Mouse (Mus musculus): Measurements from ENCODE around the gene Mxd3.
A peak's percentile ranks its signal among the peaks of the same experiment; 100 is the strongest.

Gene Mxd3

DNA sequence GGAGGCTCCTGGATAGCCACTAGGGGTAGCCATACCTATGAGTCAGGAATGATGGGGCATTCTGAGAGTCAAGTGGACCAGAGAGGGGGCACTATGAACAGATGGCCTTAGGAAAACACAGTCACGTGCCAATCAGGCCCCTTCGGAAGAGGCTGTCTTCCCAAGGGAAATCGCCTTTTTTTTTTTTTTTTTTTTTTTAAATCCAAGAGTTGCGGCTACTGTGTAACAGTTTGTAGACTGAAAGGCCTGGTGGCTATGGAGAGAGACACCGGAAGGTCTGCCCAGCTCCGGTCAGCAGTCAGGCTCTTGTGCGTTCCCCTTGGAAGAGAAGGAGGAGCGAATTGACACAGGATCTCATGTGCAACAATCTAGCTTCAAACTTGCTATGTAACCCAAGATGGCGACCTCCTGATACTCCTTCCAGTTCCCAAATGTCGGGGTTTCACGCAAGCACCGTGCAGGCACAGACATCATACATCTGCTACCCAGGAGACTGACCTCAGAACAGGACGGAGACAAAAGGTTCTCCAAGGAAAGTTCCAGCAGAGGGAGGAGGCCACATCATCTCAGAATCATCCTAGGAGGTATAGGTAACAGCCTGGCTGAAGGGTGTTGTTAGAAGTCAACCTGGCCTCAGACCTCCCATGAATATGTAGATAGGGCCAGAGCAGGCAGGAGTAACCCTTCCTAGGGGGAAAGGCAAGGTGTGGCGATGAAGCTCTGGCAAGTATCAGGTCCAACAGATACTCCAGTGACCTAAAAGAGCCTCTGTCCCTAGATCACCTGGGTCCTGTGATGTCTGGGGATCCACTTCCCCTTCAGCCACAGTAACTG, 1.2 kb upstream of the Mxd3 start:
- no peak for DNase-seq (ENCODE audit: low read depth)

DNA sequence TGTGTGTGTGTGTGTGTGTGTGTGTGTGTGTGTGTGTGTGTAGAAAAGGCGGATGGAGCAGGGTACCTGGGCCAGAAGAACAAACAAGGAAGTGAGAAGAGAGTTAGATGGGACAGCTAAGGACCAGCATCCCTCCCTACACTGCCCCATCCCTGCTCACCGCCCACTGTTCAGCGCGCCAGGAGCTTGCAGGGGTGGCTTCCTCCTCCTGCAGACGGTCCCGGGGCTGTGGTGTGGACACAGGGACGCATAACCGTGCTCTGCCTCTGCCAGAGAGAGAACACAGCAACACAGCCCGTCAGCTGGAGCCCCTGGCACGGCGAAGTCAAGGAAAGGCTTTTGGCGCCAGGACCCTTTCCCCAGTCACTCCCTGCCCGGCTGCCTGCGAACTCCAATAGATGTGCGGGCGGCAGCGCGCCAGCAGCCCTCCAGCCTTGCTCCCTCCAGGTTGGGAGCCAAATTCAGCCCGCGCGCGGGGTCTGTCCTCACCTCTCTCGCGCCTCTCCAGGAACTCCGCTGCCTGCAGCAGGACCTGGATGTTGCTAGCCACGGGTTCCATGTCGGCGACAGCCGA, 427 bp downstream of the Mxd3 start:
- no peak for DNase-seq (ENCODE audit: low read depth)

DNA sequence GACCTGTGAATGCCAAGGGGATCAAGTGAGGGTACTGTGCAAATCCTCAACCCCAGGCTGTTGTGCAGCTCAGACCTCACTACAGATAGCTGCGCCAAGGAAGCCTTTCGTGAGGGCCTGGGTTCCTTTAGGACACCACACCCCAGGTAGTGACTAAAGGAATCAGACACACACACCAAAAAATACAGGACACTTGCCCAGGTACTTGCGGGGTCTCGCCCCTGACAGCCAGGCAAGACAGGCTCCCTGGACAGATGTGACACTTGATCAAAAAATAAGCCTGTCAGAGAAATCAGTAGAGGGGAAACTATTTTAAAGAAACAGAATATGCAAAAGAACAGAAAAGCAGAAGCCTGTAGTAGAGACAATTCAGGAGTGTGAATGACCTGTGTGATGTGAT, 982 bp downstream of the Mxd3 start:
- no peak for DNase-seq (ENCODE audit: low read depth)

DNA sequence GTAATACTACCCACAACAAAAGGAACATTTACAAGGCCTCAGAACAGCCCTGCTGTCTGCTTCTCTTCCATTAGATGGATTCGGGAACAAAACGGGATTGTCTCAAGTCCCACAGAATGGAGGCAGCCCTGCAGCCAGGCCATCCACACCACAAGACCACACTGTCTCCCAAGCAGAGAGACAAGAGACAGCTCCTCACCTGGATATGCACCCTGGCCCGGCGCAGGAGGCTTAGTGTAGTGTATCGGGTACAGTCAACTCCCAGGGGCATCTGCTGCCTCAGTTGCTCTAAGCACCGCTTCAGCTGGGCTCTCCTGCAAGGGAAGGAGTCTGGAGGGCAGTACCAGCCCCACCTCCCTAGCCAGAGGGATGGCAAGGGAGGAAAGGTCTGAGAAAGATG, 1.5 kb downstream of the Mxd3 start:
- no peak for DNase-seq (ENCODE audit: low read depth)

DNA sequence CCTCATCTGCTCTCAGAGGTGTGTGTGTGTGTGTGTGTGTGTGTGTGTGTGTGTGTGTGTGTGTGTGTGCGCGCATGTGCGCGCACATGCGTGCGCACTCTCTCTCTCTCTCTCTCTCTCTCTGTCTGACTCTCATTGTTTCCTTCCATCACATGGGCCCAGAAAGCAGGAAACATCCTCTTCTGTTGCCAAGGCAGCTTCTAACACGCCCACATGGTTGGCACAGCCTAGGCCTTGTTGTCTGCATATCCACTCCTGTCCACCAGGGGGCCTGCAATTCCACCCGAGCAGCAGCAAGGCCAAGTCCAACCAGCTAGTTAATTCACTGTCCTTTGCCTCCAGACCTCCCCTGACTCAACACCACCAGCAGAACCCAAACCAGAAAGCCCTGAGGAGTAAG, 2.0 kb downstream of the Mxd3 start:
- DNase-seq (ENCODE audit: low read depth), result peak; percentile 92

DNA sequence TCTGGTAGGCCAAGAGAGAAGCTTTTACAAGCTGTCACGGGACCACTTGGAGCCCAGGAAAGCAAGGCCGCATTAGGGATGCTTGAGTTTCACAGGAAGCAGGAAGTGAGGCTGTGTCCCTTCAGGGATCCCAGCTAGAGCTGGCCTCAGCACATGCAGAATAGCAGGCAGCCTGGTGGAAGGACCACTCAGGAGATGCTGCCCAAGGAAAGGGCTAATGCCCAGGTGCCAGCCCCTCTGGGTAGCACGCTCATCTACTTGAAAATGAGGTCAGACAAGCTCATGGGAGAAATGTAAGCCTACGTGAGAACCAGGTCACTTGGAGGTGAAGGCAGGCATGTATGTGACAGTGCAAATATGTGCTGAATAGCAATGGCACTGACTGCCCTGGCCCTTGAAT, 2.5 kb downstream of the Mxd3 start:
- no peak for DNase-seq (ENCODE audit: low read depth)

DNA sequence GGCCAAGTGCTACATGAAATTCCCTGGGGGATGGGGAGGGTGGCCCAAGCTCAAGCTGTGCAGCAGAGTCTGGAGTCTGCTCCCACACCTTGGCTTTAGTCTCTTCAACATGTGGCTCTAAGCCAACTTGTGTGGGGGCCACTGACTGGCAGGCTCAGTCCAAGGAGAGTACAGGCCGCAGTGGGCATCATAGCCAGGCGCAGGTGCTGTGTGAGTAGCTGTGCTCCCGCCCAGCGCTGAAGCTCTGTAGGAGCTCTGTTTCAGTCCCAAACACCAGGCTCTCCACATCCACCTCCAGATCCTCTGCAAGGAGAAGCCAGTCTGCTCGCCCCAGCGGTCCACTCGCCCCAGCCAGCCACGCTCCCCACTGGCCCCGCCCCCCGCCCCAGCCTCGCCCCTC, 4.0 kb downstream of the Mxd3 start:
- DNase-seq (ENCODE audit: low read depth), result no peak

DNA sequence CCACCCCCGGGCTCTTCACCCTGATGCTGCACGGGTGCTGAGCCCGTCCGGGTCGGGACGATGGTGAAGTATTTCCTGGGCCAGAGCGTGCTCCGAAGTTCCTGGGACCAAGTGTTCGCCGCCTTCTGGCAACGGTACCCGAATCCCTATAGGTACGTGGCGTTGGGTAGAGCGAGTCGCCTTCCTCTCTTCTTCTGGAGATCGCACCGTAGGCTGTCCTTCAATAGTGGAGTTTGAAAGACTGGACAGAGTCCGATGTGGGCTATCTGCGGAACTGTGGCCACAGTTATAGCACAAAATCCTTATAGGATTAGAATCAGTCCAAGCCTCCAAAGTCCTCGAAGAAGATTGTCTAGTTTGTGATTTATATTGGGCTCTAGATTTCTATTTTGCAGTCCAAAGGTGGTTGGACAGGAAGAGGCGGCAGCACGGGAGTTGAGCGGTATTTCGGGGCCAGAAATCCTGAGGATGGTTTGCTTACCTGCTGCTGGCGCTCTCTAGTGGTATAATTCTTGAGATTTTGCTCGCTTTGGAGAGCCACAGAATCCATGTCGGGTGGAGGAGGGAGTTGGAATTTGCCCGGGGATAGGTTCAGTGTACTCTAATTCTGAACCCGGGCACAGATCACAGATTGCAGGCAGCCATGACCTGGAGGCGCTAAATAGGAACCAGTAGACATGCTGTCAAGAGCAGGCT, 7.3 kb downstream of the Mxd3 start:
- DNase-seq (ENCODE audit: low read depth), result no peak

DNA sequence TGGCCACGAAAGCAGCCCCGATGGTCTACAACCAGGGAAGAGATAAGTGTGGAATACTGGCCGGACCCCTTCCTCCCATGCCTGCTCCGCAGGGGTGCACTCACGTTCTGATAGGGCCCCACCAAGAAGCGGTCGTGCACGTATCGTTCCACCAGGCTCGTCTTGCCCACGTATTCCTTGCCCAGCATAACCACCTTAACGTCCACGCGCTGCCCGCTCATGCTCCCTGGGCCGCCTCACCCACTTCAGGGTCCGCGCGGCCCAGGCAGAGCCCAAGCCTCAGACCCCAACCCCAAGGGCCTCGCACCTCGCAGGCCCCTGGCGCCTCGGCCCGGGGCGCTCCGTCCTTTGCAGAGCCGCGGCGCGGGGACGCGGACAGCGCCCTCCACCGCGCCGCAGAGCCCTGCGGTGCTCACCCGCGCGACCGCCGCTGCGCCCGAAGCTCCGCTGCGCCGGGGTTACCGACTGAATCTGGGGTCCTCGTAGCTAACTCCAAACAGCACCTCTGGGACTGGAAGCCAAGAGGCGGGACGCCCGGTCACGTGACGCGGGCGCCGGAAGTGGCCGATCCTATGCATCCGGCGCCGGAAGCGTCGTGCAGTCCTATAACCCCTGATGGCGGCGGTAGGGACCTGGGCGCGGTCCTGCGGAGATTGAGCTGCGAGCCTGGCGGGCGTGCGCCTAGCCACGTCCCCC, 8.0 kb downstream of the Mxd3 start, which contains the start of gene Rab24:
Rab24 (minus strand) TSS at position 513 of the 696 bp plus-strand sequence.
- peak; percentile 56 for DNase-seq (ENCODE audit: low read depth)

DNA sequence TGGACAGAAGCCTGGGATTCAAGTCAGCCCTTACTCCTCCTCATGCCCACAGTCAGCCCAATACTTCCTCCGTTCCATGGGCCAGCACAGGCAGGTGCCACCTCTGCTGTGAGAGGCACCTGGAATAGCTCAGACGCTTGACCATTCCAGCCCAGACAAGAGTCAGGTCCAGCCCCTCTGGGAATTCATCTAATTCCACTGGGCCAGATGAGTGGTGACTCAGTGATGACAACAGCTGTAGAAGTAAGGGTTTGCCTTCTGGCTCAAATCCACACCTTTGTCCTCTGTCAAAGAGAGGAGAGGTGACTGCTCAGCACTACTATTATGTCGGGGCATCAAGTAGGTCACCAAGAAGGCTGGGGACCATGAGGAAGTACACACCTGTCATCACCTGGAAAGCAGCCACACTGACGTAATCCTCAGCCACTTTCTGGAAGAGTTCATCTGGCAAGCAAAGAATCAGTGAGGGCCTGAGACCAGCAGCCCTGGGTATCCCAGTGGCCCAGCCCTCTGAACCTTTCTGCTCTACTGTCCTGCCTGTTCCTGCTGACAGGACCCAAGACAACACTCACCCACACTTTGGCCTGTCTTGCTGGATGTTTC, 9.6 kb downstream of the Mxd3 start, which contains the start of gene Prelid1:
Prelid1 (plus strand) TSS at position 570 of the 603 bp plus-strand sequence.
- no peak for DNase-seq (ENCODE audit: low read depth)

DNA sequence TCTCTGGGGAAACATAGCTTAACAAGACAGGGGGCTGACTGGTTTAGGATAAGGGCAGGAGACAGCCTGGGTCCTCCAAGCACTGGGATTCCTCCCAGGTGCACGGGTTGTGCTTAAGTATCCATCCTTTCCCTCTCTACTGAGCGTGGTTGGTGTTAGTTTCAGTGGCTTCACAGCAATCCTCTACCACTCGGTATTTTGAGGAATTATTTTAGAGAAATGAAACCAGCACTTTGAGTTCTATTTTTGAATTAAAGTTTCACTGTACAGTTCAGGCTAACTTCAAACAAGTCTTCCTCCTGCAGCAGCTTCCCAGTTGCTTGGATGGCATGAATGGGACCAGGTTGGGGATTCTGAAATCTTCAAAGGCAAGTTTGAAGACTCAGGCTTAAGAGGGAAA, 11.3 kb downstream of the Mxd3 start:
- no peak for DNase-seq (ENCODE audit: low read depth)

DNA sequence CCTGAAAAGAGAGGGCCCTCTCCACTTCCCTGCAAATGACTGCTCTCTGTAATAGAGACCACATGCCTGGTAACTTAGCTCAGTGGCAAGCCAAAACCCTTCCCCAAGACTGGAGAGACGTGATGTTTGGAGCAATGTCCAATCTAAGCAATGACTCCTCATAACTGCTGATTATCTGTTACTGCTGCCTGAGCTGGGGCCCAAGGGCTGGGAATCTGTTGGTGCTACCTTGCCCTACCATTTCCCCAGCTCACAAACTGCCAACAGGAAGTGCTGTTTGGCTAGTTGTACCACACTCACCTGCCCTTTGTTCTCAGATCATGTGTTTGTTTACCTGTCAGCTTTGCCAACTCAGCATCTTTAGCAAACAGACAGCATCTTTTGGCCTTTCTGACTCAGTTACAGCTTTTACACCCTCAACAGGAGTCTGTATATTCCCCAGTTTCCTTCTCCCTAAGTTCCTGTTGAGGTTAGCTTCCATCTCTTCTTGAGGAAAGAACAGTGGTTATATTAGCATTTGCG, 14.7 kb downstream of the Mxd3 start:
- DNase-seq (ENCODE audit: low read depth), result no peak

DNA sequence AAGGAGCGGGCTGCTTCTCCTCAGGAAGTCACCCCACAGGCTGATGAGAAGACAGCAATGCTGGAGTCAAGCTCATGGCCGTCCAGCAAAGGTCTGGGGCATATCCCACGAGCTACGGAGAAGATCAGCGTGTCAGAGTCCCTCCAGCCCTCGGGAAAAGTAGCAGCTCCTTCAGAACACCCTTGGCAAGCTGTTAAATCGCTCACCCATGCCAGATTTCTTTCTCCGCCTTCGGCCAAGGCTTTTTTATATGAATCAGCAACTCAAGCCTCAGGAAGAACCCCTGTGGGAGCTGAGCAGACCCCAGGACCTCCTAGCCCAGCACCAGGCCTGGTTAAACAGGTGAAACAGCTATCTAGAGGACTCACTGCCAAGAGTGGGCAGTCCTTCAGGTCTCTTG, 16.6 kb downstream of the Mxd3 start:
- DNase-seq (ENCODE audit: low read depth), result no peak

DNA sequence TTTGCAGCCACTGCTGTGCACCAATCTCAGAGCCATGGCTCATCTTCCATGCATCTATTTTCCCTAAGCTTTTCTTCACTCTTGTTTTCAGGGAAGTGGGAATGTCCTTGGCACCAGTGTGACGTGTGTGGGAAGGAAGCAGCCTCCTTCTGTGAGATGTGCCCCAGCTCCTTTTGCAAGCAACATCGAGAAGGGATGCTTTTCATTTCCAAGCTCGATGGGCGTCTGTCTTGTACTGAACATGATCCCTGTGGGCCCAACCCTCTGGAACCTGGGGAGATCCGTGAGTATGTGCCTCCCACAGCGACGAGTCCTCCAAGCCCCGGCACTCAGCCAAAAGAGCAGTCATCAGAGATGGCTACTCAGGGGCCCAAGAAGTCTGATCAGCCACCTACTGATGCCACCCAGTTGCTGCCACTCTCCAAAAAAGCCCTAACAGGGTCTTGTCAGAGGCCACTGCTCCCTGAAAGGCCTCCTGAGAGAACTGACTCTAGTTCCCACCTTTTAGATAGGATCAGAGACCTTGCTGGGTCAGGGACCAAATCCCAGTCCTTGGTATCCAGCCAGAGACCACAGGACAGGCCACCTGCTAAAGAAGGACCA, 17.5 kb downstream of the Mxd3 start:
- no peak for DNase-seq (ENCODE audit: low read depth)

DNA sequence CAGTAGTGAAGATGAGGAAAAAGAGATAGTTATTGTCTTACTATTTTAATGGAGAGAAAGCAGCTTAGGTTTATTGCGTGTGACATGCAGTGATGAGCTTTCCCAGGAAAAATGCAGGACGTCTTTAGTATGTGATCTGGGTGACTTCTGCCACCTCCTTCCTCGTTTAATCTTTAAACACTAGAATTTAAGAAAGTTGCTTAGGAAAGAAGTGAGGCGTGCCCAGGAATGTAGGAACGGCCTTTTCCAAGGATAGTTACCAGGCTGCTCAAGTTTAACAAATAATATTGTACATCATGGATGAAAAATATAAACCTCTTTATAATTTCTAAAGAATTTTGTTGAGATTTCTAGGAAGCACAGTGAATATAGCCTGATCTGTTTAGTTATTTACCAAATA, 28.7 kb downstream of the Mxd3 start:
- no peak for DNase-seq (ENCODE audit: low read depth)

DNA sequence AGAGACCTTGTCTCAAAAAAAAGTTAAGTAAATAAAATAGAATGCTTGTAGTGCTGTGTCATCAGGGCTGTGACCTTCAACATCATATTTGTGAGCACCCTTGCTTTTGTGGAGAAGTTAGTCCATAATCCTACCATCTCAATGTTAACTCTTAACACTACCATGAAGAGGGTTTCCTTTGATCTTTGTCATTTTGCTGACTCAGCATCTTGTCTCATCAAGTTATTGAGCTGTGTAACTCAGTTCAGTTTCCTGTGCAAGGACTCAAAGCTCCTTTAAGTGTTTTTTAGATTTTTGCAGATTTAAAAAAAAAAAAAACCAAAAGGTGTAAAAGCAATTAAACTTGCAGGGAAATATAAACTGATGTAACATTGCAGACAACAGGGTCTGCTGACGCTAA, 32.9 kb downstream of the Mxd3 start:
- no peak for DNase-seq (ENCODE audit: low read depth)

DNA sequence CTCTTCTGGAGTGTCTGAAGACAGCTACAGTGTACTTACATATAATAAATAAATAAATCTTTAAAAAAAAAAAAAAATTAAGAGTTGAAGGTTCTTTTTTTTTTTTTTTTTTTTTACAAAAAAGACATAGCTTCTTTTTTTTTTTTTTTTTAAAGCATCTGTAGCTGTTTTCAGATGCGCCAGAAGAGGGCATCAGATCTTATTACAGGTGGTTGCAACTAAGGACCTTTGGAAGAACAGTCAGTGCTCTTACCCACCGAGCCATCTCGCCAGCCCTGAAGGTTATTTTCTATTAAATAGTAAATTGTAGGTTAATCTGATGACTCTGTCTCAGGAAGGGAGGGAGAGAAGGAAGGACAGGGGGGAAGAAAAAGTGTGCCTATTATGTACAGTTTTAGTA, 40.8 kb downstream of the Mxd3 start:
- DNase-seq (ENCODE audit: low read depth), result peak; percentile 9

DNA sequence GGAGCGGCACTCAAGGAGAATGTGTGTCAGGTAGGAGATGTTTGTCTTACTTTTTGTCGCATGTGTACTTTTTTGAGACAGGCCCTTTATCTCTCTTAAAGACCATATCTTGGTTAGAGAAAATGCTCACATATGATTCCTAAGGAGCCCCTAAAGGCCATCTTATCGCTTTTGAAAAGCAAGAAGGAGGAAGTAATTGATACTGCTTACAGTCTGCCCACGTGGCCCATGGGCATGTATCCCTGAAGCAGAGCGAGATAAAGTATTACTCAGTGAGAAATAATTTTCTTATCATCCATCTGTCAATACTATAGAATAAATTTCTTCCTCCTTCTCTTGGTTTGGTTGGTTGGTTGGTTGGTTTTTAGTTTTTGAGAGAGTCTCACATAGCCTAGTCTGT, 52.0 kb downstream of the Mxd3 start:
- no peak for DNase-seq (ENCODE audit: low read depth)

DNA sequence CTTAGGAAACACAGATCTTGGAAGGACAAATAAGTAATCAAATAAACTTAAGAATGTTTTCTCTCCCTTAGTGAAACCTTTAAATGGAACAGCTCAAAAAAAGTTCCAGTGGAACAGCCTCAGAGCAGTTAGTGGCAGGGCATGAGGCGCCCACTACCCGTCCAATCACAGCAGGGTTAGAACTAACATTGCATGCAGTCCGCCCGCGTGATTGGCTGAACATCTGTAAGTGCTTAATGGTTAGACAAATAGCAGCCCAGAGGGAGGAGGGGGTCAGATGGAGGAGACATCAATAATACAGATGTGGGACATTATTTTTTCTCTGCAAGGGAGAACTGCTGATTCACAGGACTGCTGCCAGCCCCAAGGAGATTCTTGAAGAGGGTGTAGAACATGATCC, 52.4 kb downstream of the Mxd3 start:
- DNase-seq (ENCODE audit: low read depth), result no peak
